Mouse (Mus musculus): ENCODE results near the gene Usp3. TPM values are rescaled to one million over a fixed set of nuclear protein-coding genes. Genes with fewer than 3 reads are reported as not detected.

Usp3 gene
- polyA plus RNA-seq, 1 experiment = 7.2 TPM

DNA sequence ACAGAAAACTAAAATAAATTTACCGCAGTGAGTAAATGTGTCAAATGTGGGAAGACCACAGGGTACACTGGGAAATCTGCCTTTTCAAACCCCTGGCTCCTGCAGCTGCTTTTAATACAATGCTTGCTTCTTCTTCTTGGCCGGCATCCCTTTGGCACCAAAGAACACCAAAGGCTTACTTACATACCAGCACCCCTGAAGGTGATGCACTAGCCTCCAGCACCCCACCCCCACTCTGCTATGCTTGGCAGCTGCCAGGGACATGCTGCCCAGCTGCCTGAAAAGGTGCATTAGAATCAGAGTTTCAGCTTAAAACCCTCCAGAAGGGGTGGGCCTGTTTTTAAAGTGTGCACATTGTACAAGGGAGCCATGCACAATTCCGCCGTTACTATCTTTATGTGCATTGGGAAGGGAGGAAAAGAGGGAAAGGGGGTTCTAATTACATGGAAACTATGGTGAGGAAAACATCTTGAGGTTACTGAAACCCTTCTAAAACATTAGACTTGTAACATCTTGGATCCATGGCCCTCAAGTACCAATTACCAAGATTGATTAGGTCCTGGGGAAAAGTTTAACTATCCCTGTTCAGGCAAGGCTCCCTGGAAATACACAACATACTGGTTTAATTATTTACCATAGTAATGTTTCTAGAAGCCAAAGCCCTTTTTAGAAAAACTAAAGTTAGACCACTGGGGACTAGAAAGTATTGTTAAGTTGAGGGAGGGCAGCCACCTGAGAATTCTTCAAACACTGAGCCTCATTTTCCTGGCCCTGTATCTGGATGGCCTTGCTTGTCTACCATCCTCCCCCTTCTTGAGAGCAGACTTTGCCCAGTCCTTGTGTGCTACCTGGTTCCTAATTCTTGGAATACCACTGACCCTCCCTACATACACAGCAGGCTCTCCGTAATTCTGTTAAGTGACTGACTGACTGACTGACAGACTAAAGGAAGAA, 3.1 kb upstream of the Usp3 start:
- Histone ChIP-seq H3K4me1 (peaks cover 82% of the 10 kb centered on the region), H3K27me3 (replicated peaks) (no peaks in the 10 kb centered on the region), H3K4me3 (replicated peaks) (no peak overlapping the region), H3K9me3 (no peaks in the 10 kb centered on the region), H3K36me3 (replicated peaks; ENCODE audit: low read length) (no peaks in the 10 kb centered on the region)
- TF ChIP-seq FLI1 (IDR thresholded peaks at IDR 0.05; ENCODE audit: low read length) = no peak
- no peak for TF ChIP-seq GATA1 (IDR thresholded peaks at IDR 0.05; ENCODE audit: borderline replicate concordance, low read length)

DNA sequence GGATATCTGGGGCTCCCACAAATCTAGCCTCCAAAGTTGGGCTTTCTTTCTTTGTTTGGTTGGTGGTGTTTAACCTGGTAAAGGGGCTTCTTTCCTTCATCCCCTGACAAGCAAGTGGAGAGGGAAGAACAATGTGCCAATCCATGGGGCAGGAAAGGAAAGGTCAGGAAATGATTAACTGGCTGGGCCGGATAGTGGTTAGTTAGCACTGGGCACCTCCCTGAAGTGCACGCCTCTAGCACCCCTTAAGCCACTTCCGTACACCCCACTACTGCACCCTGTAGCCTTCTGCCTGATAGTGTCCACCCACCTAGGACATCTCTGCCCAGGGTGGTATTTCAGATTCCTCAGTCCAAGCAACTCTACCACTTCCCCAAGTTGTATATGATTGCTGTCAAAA, 1.1 kb upstream of the Usp3 start:
- no peaks in the 10 kb centered on the region for H3K27me3 ChIP-seq (replicated peaks)
- H3K4me3 ChIP-seq (replicated peaks) = peak overlapping the region; percentile 98
- no peaks in the 10 kb centered on the region for H3K36me3 ChIP-seq (replicated peaks; ENCODE audit: low read length)
- H3K4me1 ChIP-seq = peaks cover 80% of the 10 kb centered on the region
- TF ChIP-seq FLI1 (IDR thresholded peaks at IDR 0.05; ENCODE audit: low read length) (no peak), GATA1 (IDR thresholded peaks at IDR 0.05; ENCODE audit: borderline replicate concordance, low read length) (no peak)
- H3K9me3 ChIP-seq = no peaks in the 10 kb centered on the region

DNA sequence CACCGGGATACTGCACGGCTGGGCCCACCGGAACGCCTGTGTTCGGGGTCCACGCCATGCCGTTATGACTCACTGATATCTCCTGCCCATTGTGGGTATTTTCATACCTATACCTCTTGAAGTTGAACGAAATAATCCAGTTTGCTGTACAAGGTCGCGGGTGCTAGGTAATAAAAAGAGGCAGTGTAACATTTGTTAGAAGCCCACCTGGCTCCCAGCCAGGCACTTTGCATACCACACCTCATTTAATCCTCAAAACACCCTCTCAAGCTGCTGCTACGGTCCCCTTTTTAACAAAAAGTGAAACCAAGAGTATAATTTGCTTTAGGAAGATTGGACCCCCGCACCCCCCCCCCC, 649 bp upstream of the Usp3 start:
- Histone ChIP-seq H3K9me3 (no peaks in the 10 kb centered on the region), H3K36me3 (replicated peaks; ENCODE audit: low read length) (no peaks in the 10 kb centered on the region), H3K4me1 (peaks cover 80% of the 10 kb centered on the region), H3K27me3 (replicated peaks) (no peaks in the 10 kb centered on the region), H3K4me3 (replicated peaks) (peak overlapping the region; percentile 98)
- no peak for TF ChIP-seq FLI1 (IDR thresholded peaks at IDR 0.05; ENCODE audit: low read length)

DNA sequence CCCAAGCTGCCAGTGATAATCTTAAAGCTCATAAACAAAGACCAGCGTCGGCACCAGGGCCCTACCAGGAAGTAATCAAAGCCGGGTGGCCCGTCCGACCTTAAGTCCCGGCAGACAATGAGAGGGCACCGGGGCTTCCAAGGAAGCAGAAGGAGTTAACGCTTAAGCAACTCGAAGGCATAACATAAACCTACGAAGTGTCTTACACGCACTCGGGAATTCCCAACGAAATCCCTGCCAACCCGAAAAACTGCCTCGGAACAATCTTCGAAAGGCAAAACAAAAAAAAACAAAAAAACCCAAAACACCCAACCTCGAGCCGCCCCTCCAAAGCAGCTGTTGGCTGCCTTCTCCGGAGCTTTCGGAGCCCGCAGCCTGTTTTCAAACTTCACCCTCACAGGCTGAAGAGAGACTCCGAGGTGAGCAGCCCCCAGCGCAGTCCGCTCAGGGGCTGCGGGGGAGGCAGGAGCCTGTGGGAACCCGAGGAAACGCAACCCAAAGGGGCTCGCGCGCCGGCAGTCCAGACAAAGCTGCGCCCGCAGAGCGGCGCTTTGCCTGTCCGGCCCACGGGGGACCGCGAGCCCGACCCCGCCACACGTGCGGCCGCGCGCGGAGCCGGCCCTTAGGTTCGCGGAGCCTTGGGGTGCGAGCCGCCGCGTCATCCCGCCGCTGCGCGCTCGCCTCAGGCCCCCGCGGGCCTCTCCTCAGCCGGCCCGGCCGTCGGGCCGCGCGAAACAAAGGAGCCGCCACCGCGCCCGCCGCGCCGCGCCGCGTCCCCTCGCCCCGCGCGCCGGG, 894 bp downstream of the Usp3 start:
- H3K9me3 ChIP-seq = no peaks in the 10 kb centered on the region
- no peak for TF ChIP-seq GATA1 (IDR thresholded peaks at IDR 0.05; ENCODE audit: borderline replicate concordance, low read length)
- TF ChIP-seq FLI1 (IDR thresholded peaks at IDR 0.05; ENCODE audit: low read length) = no peak
- no peaks in the 10 kb centered on the region for H3K36me3 ChIP-seq (replicated peaks; ENCODE audit: low read length)
- peak overlapping the region; percentile 98 for H3K4me3 ChIP-seq (replicated peaks)
- H3K27me3 ChIP-seq (replicated peaks) = no peaks in the 10 kb centered on the region
- peaks cover 75% of the 10 kb centered on the region for H3K4me1 ChIP-seq

DNA sequence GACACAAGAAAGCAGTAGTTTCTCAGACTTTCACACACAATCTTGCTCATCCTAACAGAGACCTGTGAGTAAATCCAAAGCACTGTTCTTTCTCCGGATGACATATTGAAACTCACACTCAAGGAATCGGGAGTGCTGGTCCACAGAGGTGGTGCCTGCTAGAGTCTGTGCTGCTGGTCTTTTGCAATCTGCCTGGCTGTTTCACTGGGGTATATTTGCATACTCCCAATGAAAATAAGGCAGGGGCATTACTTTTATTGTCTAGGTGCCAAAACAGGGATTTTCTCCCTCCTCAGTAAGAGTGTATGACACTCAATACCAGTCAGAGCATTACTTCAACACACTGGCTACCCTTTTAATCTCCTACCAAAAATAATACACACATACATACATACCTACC, 2.9 kb downstream of the Usp3 start:
- Histone ChIP-seq H3K4me1 (peaks cover 67% of the 10 kb centered on the region), H3K27me3 (replicated peaks) (no peaks in the 10 kb centered on the region), H3K36me3 (replicated peaks; ENCODE audit: low read length) (no peaks in the 10 kb centered on the region), H3K4me3 (replicated peaks) (no peak overlapping the region), H3K9me3 (no peaks in the 10 kb centered on the region)
- TF ChIP-seq GATA1 (IDR thresholded peaks at IDR 0.05; ENCODE audit: borderline replicate concordance, low read length) (no peak), FLI1 (IDR thresholded peaks at IDR 0.05; ENCODE audit: low read length) (no peak)

DNA sequence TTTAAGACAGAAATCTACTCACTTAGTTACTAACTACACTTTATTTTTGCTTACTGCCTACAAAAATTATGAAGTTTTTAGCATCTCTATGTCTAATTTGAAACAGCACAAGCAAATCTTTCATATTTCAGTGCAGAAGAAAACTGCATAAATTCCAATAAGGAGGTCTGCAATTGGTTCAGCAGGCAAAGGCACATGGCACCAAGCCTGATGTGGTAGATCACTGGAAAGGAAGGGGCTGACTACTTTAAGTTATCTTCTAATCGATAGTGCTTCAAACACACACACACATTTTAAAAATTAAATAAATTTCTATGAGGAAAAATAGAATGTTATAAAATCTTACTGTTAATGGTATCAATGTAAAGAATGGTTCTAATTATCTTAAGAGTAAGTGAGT, 5.9 kb downstream of the Usp3 start:
- H3K9me3 ChIP-seq = no peaks in the 10 kb centered on the region
- H3K36me3 ChIP-seq (replicated peaks; ENCODE audit: low read length) = peaks cover 2% of the 10 kb centered on the region
- H3K4me3 ChIP-seq (replicated peaks) = no peak overlapping the region
- peaks cover 55% of the 10 kb centered on the region for H3K4me1 ChIP-seq
- no peaks in the 10 kb centered on the region for H3K27me3 ChIP-seq (replicated peaks)
- TF ChIP-seq FLI1 (IDR thresholded peaks at IDR 0.05; ENCODE audit: low read length) (no peak), GATA1 (IDR thresholded peaks at IDR 0.05; ENCODE audit: borderline replicate concordance, low read length) (no peak)

DNA sequence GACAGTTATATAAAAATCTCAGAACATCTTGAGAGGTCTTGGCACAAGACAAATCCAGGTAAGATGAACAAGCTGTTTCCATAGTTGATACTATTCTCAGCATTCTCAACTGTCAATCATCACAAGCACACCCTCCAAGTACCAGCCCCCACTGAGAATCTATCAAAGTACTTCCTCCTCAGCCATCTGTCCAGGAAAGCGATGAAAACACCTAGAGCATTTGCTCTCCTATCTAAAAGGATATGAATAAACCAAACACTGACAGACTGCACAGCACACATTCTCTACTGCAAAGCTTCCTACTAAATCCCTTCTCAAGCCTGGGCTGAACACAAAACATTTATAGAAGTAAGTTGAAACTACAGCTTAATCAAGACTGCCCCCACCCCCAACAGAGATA, 6.4 kb downstream of the Usp3 start:
- Histone ChIP-seq H3K36me3 (replicated peaks; ENCODE audit: low read length) (peaks cover 2% of the 10 kb centered on the region), H3K27me3 (replicated peaks) (no peaks in the 10 kb centered on the region), H3K9me3 (no peaks in the 10 kb centered on the region), H3K4me1 (peaks cover 53% of the 10 kb centered on the region), H3K4me3 (replicated peaks) (no peak overlapping the region)
- TF ChIP-seq FLI1 (IDR thresholded peaks at IDR 0.05; ENCODE audit: low read length) (no peak), GATA1 (IDR thresholded peaks at IDR 0.05; ENCODE audit: borderline replicate concordance, low read length) (no peak)

DNA sequence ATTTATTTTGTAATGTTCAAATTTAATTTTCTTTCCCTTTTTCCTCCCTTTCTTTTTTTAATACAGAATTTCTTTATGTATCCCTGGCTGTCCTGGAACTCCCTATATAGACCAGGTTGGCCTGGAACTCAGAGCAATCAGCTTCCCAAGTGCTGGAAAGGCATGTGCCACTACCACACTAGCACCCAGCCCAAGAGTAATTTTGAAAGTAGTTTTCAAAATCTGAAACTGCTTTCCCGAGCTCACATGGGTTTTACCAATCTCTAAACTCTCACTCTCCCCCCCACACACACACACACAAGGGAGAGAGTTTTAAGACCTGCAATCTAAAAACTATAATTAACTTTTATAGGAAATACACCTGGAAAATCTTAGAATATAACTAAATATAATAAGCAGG, 7.8 kb downstream of the Usp3 start:
- no peak overlapping the region for H3K4me3 ChIP-seq (replicated peaks)
- no peaks in the 10 kb centered on the region for H3K9me3 ChIP-seq
- peaks cover 40% of the 10 kb centered on the region for H3K4me1 ChIP-seq
- no peak for TF ChIP-seq GATA1 (IDR thresholded peaks at IDR 0.05; ENCODE audit: borderline replicate concordance, low read length)
- H3K27me3 ChIP-seq (replicated peaks) = no peaks in the 10 kb centered on the region
- peaks cover 4% of the 10 kb centered on the region for H3K36me3 ChIP-seq (replicated peaks; ENCODE audit: low read length)

DNA sequence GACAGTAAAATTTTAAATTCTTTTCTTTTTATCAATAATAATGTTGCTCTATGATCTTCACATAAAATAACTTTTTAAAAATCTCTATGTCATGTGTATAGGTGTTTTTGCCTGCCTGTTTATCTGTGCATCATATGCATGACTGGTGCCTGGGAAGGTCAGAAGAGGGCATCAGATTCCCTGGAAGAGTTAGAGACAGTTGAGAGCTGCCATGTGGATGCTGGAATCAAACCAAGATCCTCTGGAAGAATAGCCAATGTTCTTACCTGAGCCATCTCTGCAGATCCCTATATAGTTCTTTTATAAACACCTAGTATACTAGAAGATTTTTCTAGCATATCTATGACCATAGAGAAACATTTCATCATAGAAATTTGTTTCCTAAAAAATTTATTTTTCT, 8.8 kb downstream of the Usp3 start:
- no peak for TF ChIP-seq FLI1 (IDR thresholded peaks at IDR 0.05; ENCODE audit: low read length)
- no peak for TF ChIP-seq GATA1 (IDR thresholded peaks at IDR 0.05; ENCODE audit: borderline replicate concordance, low read length)
- Histone ChIP-seq H3K9me3 (no peaks in the 10 kb centered on the region), H3K36me3 (replicated peaks; ENCODE audit: low read length) (peaks cover 8% of the 10 kb centered on the region), H3K4me3 (replicated peaks) (no peak overlapping the region), H3K4me1 (peaks cover 40% of the 10 kb centered on the region), H3K27me3 (replicated peaks) (no peaks in the 10 kb centered on the region)

DNA sequence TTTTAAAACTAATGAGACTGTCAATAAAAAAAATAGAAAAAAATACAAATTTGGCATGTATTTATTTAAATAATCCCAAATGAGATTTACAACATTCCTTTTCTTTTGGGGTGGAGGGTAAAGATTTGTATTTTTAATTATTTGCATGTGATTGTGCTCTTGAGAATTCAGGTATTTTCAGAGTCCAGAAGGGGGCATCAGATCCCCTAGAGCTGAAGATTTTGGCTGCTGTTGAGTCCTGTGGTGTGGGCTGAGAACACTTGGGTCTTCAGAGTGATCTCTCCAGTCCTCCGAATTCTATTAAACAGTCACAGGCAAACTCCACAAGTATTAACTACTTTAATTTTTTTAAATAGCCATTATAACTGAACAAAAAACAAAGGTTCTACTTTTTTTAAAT, 9.7 kb downstream of the Usp3 start:
- Histone ChIP-seq H3K27me3 (replicated peaks) (no peaks in the 10 kb centered on the region), H3K9me3 (no peaks in the 10 kb centered on the region), H3K36me3 (replicated peaks; ENCODE audit: low read length) (peaks cover 14% of the 10 kb centered on the region), H3K4me1 (peaks cover 39% of the 10 kb centered on the region), H3K4me3 (replicated peaks) (no peak overlapping the region)
- TF ChIP-seq GATA1 (IDR thresholded peaks at IDR 0.05; ENCODE audit: borderline replicate concordance, low read length) = no peak
- TF ChIP-seq FLI1 (IDR thresholded peaks at IDR 0.05; ENCODE audit: low read length) = no peak

All from megakaryocyte, embryonic 14.5 days (primary cell).